Mouse (Mus musculus): ENCODE measurements around the gene Tfpi2. TPM values are rescaled to one million over a fixed set of nuclear protein-coding genes. Genes with fewer than 3 reads are reported as not detected.

Gene Tfpi2
- total RNA-seq (2015; ENCODE audit: low replicate concordance) (5.9 TPM in 1 of 2 replicates, not detected in the other), total RNA-seq (2017; ENCODE audit: low replicate concordance) (not detected in 2 replicates)

DNA sequence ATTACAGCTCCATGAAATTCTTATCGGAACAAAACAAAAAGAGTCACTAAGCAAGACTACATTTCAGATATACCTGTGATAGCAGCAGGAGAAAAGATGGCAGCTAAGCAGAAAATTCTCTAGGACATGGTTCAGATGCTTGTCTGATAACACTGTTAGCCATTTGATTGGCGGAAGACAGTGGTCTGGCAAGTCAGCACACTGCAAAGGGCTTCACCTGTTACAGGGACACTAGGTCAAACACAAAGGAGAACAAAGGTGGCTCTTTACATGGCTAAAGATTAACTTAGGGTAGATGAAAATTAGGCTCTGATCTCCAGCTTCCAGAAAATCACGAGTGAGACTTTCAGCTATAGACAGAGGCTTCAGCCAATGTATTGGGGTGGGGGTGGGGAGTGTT is at the start of gene Tfpi2:
TSS of gene Tfpi2 (minus strand) at position 170 of the 400 bp plus-strand sequence.
- no peak for ATAC-seq (replicated peaks; ENCODE audit: low FRiP score, poor library complexity, severe bottlenecking)

DNA sequence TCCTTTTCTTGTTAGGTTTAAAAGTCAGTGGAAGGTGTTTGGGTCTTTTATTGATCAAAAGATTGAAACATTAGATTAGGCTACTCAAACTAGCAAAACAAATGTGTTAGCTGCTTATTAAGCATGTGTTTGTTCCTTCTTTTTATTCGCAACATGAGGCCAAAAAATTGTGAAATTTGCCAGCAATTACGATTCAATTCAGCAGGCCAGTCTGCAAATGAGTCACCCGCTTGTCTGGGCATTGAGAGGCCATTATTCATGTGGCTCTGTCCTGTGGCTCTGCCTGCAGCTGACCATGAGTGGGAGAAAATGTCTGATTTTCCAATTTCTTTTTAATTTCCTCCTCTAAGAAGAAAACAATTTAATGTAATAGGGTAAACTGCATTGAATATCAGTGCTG is 42.2 kb upstream of the Tfpi2 start:
- no peak for ATAC-seq (replicated peaks; ENCODE audit: low FRiP score, poor library complexity, severe bottlenecking)

DNA sequence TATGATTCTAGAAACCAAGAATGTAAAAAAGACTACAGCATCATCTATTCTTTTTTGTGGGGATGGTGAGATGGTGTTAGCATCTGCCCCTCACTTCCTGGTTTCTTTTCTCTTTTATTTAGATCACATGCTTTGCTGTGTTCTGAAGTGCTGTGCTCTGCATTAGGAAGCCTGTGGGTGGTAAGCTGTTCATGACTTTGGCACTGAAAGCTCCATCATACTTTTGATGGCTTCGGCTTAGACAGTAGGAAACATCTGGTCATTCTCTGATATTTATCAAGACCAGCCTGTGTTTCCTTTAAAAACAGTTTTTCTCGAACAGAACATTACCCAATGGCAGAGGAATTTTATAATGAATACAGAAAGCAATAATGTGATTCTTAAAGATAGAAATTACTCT is 37.6 kb upstream of the Tfpi2 start:
- ATAC-seq (replicated peaks; ENCODE audit: low FRiP score, poor library complexity, severe bottlenecking): no peak

DNA sequence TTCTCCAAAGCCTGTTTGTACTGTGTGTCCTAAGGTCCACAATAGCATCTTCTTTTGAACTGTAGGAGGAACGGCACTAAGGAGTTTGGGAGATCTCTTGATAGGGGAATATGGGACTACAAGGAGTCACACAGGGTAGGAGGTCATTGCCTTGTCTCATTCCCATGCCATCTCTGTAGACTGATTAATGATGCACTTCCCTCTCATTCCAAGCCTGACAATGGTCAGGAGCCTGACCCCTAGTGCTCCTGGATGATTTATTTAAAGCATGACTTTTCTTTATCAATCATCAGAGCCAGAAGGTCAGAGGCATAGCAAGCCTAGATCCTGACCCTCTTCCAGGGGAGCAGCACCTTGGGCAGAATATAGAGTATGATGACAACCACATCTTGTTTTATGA is 33.9 kb upstream of the Tfpi2 start:
- no peak for ATAC-seq (replicated peaks; ENCODE audit: low FRiP score, poor library complexity, severe bottlenecking)

DNA sequence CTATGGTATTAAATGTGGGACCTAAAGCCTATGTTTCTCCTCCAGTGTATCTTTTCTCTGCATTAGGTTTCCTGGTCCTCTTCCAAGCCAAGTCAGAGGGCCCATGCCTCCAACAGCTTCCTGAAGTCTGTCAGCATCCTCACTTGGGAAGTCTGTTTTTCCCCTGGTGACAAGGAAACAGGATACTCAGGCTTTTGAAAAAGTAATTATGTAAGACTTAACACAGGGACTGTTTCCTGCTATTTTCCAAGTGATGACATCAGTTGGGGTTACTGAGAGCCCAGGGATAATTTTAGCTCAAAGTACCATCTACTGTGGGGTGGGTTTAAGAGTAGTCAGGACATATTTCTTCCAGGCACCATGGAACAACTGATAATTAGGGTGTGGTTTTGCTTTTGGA is 20.8 kb upstream of the Tfpi2 start:
- ATAC-seq (replicated peaks; ENCODE audit: low FRiP score, poor library complexity, severe bottlenecking): no peak

DNA sequence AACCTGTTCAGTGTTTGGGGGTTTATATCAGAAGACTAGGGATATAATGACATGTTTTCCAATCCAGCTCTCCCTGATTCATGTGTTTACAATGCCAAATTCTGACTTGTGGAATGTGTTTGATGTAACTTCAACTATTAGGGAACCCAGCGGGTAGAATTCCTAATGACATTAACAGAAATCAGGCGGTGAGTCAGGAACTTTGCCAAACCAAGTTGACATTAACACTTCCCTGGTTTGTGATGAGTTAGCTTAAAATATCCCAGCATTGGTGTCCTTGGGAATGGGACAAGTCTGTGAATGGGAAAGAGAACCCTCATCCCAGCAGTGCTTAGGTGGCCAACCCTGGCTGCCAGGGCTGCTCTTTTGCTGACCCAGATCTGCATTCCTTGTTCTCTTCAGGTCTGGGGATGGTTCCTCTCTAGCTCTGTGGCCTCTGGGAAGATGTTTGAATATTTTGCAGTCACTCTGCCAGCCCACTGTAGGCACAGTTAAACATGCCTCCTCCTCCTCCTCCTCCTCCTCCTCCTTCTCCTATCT is 19.9 kb upstream of the Tfpi2 start:
- ATAC-seq (replicated peaks; ENCODE audit: low FRiP score, poor library complexity, severe bottlenecking): no peak

DNA sequence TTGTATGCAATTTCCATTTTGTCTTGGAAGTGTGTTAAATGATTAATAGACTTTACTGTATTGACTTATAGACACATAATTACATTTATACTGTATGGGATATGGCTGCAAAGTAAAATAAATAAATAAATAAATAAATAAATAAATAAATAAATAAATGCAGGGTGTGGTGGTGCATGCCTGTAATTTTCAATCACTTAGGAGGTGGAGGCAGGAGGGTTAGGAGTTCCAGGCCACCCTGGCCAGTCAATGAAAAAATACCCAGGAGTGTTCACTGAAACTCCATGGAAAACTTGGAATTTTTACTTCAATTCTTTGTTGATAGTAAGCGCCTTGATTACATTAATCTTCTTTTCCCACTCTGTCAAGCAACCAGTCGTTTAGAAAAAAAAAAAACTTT is 16.1 kb upstream of the Tfpi2 start:
- ATAC-seq (replicated peaks; ENCODE audit: low FRiP score, poor library complexity, severe bottlenecking): no peak

DNA sequence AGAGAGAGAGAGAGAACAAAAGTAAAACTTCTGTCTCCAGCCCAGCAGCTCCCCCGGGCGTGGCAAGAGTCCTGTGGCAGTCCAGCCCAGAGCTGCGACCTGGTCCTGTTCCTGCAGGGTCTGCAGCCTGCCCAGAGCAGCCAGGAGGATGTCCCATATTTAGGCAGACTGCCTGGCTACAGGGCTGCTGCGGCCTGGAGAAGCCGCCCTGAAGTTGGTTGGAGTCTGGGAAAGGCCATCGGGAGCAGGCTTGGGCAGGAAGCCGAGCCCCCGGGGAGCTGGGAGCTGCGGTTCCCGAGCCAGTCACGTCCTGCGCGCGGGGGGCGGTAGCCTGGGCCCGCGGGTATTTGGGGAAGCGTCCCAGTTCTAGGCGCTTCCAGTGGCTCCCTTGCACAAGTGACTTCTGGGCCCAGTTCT is 15.2 kb upstream of the Tfpi2 start, which contains the start of gene Gng11:
TSS of gene Gng11 (plus strand) at position 15 of the 417 bp plus-strand sequence.
- ATAC-seq (replicated peaks; ENCODE audit: low FRiP score, poor library complexity, severe bottlenecking): no peak

DNA sequence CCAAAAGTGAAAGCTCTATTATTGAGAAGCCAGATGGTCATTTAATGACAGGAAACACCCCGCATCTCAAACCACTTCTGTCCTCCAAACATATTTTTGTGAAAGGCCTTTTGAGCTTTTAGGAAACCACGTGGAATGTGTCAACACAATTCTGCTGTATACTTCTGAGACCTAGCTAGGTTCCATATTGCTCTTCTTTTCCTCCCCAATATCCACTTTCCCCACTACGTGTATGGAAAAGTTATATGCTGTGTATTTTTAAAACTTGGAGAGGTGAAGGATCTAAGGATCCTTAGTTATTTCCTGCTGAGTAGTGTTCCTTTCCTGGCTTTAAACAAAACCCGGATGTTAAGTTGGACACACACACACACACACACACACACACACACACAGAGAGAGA is 14.7 kb upstream of the Tfpi2 start:
- ATAC-seq (replicated peaks; ENCODE audit: low FRiP score, poor library complexity, severe bottlenecking): no peak

DNA sequence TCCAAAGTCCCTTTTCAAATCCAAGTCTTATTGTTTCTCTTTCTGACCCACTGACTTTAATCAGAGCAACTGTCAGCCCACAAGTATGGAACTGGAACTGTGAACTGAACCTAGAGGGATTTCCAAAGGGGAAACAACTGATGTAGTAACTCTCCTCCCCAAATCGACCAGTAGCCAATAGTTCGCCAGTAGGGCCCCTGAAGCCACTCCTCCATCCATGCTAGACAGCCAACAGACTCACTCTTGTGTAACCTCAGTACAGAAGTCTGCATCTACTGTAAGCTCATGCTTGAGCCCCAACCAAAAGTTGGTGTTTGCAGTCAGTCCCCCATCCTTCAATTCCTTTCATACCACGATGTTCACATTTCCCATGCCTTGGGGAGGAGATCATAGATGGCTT is 12.0 kb upstream of the Tfpi2 start:
- no peak for ATAC-seq (replicated peaks; ENCODE audit: low FRiP score, poor library complexity, severe bottlenecking)

DNA sequence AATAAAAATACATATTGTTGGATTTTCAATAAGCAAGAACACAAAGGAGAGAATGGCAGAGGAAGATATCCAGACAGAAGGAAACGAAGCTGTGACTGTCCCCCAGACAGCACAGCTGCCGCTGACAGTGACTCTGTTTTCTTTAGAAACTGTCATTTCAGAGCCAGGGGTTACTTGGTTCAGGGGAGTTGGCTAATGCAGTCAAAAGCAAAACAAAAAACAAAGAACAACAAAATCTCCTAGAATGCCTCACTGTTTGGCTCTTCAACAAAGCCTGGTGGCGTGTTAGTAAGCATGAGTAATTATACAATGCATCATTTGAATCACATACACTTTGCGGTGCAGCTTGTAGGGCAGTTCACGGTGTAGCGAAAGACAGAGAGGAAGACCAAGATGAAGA is 10.6 kb upstream of the Tfpi2 start:
- no peak for ATAC-seq (replicated peaks; ENCODE audit: low FRiP score, poor library complexity, severe bottlenecking)

DNA sequence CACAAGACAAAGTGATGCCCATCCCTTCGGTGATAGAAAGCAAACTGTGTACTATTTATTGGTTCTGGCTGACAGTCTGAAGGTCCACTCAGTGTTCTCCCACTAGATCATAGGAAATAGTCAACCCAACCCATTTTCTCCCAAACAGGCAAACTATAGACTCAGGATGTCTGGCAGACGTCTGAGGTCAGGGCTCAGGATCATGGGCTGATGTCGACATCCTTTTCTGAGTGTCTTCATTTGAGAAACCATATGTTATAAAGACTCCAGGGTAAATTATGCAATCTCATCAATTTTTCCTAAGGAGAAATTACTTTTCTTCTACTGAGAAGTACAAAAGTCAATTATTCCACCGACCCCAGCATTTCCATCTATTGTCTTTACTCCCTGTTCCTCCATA is 9.4 kb upstream of the Tfpi2 start:
- ATAC-seq (replicated peaks; ENCODE audit: low FRiP score, poor library complexity, severe bottlenecking): no peak

DNA sequence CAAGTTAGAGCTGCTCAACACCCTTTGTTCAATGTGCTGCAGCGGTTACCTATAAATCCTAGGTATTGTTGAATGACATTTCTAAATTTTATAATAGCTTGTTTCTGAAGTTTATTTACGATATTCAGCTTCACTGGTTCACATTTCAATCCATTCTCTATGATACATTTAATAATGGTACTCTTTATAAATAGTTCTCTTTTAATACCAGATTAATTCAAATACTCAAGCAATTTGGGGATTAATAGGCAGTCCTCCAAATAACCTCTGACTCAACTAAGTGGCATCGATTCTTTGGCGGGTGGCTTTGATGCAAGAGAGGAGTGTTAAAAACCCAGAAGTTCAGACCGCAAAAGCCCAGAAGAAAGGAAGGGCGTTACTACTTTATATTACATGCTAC is 4.8 kb upstream of the Tfpi2 start, which contains the start of gene Gngt1:
TSS of gene Gngt1 (plus strand) at position 301 of the 400 bp plus-strand sequence.
- ATAC-seq (replicated peaks; ENCODE audit: low FRiP score, poor library complexity, severe bottlenecking): no peak

DNA sequence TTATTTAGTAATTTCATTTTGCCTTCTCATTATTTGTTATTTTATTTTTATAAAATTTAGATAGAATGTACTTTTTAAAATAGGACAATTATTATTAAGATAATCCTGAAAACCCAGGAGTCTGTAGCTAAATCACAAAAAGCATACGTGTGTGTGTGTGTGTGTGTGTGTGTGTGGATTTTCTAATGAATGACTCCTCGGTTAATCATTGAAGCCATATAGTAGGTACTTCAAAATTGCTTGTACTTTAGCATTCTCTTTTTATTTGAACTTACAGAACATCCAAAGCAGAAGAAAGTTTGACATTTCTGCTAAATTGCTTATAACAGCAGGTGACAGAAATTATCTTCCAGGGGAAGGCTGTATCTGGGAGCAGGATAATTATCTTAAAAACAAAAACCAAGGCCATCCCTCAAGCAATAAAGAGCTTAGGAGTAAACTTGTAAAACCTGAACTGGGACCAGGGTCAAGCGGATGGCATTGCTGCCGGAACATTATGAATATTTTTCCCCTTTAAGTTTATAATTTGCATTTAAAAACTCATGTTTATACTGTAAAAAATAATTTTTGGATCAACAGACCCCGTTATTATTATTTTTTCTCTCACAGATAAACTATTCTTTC is 5.9 kb downstream of the Tfpi2 start:
- ATAC-seq (replicated peaks; ENCODE audit: low FRiP score, poor library complexity, severe bottlenecking): no peak

DNA sequence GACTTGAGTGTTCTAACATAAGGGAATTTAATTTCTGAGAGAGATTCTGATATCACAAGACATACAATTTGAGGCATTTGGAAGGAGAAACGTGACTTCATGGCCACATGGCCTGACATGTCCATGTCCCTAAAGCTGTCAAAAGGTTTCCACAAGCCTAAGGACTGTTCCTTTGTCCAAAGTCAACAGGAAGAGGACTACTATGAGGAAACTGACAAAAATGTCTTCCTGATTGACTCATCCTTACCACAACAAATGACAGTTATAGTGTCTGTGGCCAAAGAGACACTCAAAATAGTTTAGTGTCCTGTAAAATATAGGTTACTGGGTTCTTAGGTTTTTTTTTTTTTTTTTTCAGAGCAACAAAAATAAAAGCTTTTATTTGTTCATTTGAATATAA is 15.0 kb downstream of the Tfpi2 start:
- ATAC-seq (replicated peaks; ENCODE audit: low FRiP score, poor library complexity, severe bottlenecking): no peak

DNA sequence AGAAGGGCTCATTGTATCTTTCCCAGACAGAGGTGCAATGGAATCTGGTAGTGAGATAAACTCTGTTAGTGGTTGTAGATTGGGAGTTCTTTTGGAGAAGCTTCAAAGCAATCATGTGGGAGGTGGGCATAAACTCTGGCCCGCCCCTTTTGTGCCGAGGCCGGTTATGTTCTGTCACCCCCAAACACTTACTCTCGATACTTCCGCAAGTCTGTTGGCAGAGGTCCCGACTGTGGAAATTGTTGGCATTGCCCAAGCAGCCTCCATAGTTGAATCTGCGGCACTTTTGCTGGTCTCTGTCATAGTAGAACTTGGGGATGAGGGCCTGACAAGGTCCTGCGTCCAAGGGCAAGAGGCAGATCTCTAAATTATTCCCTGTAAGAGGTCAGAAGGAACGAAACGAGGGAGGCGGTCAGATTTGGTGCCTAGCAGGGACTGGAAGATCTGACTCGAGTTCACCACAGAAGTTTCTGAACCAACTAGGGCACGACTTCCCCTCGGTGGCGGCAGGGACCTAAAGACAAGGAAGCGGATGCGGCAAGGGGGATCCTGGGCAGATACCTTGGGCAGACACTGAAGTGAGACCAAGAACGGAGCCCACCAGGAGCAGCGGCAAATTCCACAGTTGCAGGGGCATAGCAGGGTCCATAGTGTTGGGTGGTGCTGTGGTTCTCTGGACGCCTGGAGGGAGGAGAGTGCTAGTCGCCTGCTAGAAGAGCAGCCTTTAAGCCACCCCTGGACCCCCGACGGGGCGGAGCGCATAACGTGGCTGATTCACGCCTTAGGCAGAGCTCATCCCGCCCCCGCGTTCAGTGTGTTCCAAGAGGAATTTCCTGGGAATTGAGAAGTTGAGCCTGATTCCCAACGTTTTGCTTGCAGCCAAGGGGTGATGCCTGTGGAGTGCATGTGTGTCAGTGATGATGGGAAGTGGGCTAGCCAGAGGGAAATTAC is 20.8 kb downstream of the Tfpi2 start:
- 0 out of 2 replicates have a peak, but pooled peaks have one; percentile 25 for ATAC-seq (replicated peaks; ENCODE audit: low FRiP score, poor library complexity, severe bottlenecking)

DNA sequence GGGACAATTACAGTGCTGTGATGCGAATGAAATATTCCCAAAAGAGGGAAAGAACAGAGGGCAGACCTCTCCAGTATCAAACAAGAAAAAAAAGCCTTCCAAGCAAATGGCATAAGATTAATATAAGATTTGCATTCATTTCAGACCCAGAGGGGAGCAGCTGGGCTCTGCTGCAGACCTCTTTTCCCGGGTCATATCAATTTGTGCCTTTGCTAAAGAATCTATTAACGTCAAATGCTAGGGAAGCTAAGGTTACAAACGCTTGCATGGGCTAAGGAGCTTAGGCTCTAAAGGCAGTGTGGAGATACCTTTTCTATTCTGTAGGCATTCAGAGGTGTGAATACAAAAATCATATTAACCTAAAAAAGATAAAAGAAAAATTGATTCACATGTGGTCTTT is 33.8 kb downstream of the Tfpi2 start:
- no peak for ATAC-seq (replicated peaks; ENCODE audit: low FRiP score, poor library complexity, severe bottlenecking)

DNA sequence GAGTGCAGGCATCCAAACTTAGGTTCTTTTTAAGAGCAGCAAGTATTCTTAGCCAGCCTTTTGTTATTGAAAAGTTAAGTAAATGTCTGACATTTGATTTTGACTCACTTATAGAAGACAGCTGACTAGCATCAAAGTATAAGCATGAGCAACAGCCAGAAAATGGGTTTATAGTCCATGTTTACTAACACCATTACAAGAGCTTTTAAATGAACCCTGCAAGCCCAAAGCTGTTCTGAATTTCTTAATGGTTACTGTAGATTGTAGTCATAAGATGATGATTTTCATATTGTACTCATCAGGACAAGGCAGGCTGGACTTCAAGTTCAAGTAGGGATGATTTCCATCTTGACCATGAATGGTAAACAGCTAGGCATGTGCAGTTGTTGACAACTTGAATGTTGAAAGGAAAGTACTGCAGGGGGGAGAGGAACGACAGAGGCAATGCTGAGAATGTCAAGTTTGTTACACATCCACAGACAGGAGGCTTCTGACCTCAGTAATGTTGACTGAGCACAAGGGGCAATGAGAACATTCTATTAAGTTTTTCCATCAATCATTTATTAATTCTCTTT is 52.5 kb downstream of the Tfpi2 start:
- ATAC-seq (replicated peaks; ENCODE audit: low FRiP score, poor library complexity, severe bottlenecking): no peak

DNA sequence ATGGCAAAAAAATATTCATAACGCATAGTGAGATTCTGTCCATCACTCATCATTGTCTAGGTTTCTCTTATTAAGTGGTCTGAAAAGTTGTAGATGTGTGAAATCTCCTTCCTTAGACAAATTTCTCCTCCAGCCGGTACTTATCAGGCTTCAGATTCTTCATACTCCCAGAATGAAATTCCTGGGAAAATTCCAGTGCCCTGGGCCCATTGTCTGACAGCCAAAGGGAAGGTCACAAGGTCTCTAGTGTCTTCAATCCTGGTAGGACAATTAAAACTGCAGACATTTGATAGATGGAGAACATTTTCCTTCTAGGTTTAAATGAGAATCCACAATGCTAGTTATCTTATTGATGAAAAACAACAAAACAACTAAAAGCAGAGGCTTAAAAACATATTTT is 53.1 kb downstream of the Tfpi2 start:
- no peak for ATAC-seq (replicated peaks; ENCODE audit: low FRiP score, poor library complexity, severe bottlenecking)

DNA sequence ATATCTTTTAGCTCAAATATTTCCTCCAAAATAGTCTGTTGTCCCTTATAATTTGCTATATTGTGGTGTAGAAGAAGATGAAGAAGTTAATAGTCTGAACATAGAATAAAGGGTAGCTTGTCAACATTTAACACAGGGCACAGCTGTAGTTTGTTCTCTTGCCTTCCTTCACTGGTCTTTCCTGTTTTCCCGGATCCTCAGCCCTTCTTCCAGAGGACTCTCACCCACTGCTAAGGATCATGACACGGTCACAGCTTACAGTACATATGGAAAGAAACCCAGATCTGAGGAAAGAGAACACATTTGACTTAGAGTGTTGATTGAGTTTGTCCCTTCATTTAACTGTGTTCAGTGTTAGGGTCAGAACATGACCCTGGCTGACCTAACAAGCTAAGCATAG is 53.7 kb downstream of the Tfpi2 start:
- ATAC-seq (replicated peaks; ENCODE audit: low FRiP score, poor library complexity, severe bottlenecking): no peak
